Mouse (Mus musculus) liver, embryonic 12.5 days (tissue): ENCODE results near the gene Vmn1r64. TPM values are rescaled to one million over a fixed set of nuclear protein-coding genes. Genes with fewer than 3 reads are reported as not detected.
"Not testable (repeated sequence)": the region's sequence is repeated elsewhere in the genome, so short reads cannot be mapped to it uniquely, and the experiment has no call there.

Experiments used
- ATAC-seq: fragments of 200-750 bp; cut with Nextera tagmentation; 2 replicates; pipeline ENCODE4 v1.8.0; 2017; ENCODE audit warnings: moderate number of reproducible peaks, mild to moderate bottlenecking, moderate library complexity
- H3K27ac ChIP-seq: fragments of 300-500 bp; sonication (generic); 2 replicates; pipeline ENCODE4 v1.5.1; 2016; ENCODE audit warnings: mild to moderate bottlenecking
- H3K27me3 ChIP-seq: fragments of 300-500 bp; sonication (generic); replicated peaks from 2 replicates; pipeline ENCODE4 v1.6.1; 2016; ENCODE audit warnings: mild to moderate bottlenecking, moderate library complexity
- H3K36me3 ChIP-seq: fragments of 300-500 bp; sonication (generic); 2 replicates; pipeline ENCODE4 v1.6.1; 2016; ENCODE audit warnings: mild to moderate bottlenecking, moderate library complexity
- H3K4me1 ChIP-seq: fragments of 300-500 bp; sonication (generic); 2 replicates; pipeline ENCODE4 v1.6.1; 2016
- H3K4me2 ChIP-seq: fragments of 300-500 bp; sonication (generic); 2 replicates; pipeline ENCODE4 v1.6.1; 2016; ENCODE audit warnings: mild to moderate bottlenecking, moderate library complexity
- H3K4me3 ChIP-seq: fragments of 300-500 bp; sonication (generic); 2 replicates; pipeline ENCODE4 v1.5.1; 2016; ENCODE audit warnings: mild to moderate bottlenecking, moderate library complexity
- H3K9ac ChIP-seq: fragments of 300-500 bp; sonication (generic); 2 replicates; pipeline ENCODE4 v1.6.1; 2016; ENCODE audit warnings: mild to moderate bottlenecking, moderate library complexity
- H3K9me3 ChIP-seq: fragments of 300-500 bp; sonication (generic); replicated peaks from 2 replicates; pipeline ENCODE4 v1.6.1; 2016; ENCODE audit warnings: mild to moderate bottlenecking, moderate library complexity
- WGBS: fragments of 180-500 bp; shearing (Covaris S2); methylation state at CpG from one replicate; pipeline ENCODE4 v1.1.7; 2016; ENCODE audit not compliant: insufficient replicate concordance; 5-methylcytosine and 5-hydroxymethylcytosine counted together
- polyA plus RNA-seq: library from polyadenylated mRNA; unstranded; fragments of >200 nt; fragmentation: Nextera tagmentation; extraction: Ambion mirVana; gene quantifications from 2 replicates; pipeline ENCODE4 v1.2.1, GENCODE M21; 2016

Vmn1r64 gene
- polyA plus RNA-seq, result not detected in 2 replicates

- no peak within 1 kb of the TSS for H3K9ac ChIP-seq
- H3K4me2 ChIP-seq, result no peak within 1 kb of the TSS
- ATAC-seq, result no peak
- no peak within 1 kb of the TSS for H3K27ac ChIP-seq
- H3K27me3 ChIP-seq, result no peaks in the 10 kb centered on the region
- H3K36me3 ChIP-seq, result no peaks in the 10 kb centered on the region
- H3K9me3 ChIP-seq, result peaks cover 7% of the 10 kb centered on the region; the same call in 1 of the 2 replicates
- no peak within 1 kb of the TSS for H3K4me3 ChIP-seq
- no peaks in the 10 kb centered on the region for H3K4me1 ChIP-seq
Observed at GRCm38 (mm10) chr7:5884442-5884841, at the start of gene Vmn1r64. Gene Vmn1r64, minus strand, starts transcription at chr7:5884542.

GRCm38 (mm10) chr7:5899238-5899637, 14.9 kb upstream of the Vmn1r64 start:
- H3K9ac ChIP-seq, result no peak overlapping the region
- H3K4me1 ChIP-seq, result no peaks in the 10 kb centered on the region
- WGBS, result 62% methylated on average over 4 of the region's 4 CpGs
- H3K36me3 ChIP-seq, result no peaks in the 10 kb centered on the region
- ATAC-seq, result no peak
- no peak overlapping the region for H3K27ac ChIP-seq
- no peak overlapping the region for H3K4me2 ChIP-seq
- no peaks in the 10 kb centered on the region for H3K27me3 ChIP-seq
- no peak overlapping the region for H3K4me3 ChIP-seq
- 0 out of 2 replicates have a peak, but pooled peaks cover 14% of the 10 kb centered on the region for H3K9me3 ChIP-seq

- not testable (repeated sequence) for H3K4me3 ChIP-seq, H3K27me3 ChIP-seq, H3K4me1 ChIP-seq, H3K27ac ChIP-seq, H3K4me2 ChIP-seq, ATAC-seq, H3K9ac ChIP-seq, H3K36me3 ChIP-seq
- 49% methylated on average over 2 of the region's 2 CpGs for WGBS
- H3K9me3 ChIP-seq, result 0 out of 2 replicates have a peak, but pooled peaks cover 16% of the 10 kb centered on the region
Observed at GRCm38 (mm10) chr7:5897245-5897644, 12.9 kb upstream of the Vmn1r64 start.

Other genes starting within 250 kb of the Vmn1r64 start
- gene Vmn1r62, start 210.9 kb downstream of the Vmn1r64 start, polyA plus RNA-seq, result not detected in 2 replicates
- not detected in 2 replicates for gene Vmn1r63, start 79.1 kb downstream of the Vmn1r64 start, polyA plus RNA-seq
- not detected in 2 replicates for gene Vmn1r65, start 126.5 kb upstream of the Vmn1r64 start, polyA plus RNA-seq
- not detected in 2 replicates for gene Nlrp4c, start 160.6 kb upstream of the Vmn1r64 start, polyA plus RNA-seq